Mouse (Mus musculus) ES-CJ7 (cell line): ENCODE measurements around the gene Olfr1355.
"Not testable (repeated sequence)": the region's sequence is repeated elsewhere in the genome, so short reads cannot be mapped to it uniquely, and the experiment has no call there.

Experiments
- DNase-seq: peaks from one replicate; pipeline ENCODE4 v3.0.0; 2011; ENCODE audit warnings: low read depth, low spot score

The Olfr1355 gene

DNA sequence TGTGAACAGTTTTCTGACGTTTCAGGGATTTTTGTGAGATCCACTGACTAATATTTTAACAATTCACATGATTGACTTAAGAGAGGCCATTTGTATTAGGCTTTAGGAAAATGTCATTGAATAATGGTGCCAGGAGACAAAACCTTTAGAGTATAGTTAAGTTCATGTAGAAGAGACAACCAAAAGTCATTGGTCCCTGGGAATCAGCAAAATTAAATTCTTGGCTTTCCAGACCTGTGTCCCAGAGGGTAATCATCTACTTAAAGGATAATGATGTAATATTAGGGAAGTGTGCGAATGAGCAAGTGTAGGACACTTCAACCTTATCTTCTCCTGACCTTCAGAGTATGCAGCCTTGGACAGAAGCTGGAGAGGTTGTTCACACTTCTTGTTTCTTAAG, at the start of gene Olfr1355:
Olfr1355 (plus strand) TSS at position 301 of the 400 bp plus-strand sequence.
- DNase-seq, result no peak

- peak; percentile 21 for DNase-seq
Observed at GRCm38 (mm10) chr10:78840456-78840855, 34.9 kb upstream of the Olfr1355 start.

- DNase-seq, result no peak
Observed at GRCm38 (mm10) chr10:78852066-78852465, 23.3 kb upstream of the Olfr1355 start, which contains the start of gene Olfr1356. Olfr1356 (minus strand) TSS chr10:78852166.

- not testable (repeated sequence) for DNase-seq
Observed at GRCm38 (mm10) chr10:78912871-78913270, 37.5 kb downstream of the Olfr1355 start, which contains the start of gene Olfr1354. Olfr1354 (plus strand) TSS chr10:78913171.
